Mouse (Mus musculus) lung, adult 2 months (tissue): Measurements from ENCODE around the gene Cyp2d22. TPM values are rescaled to one million over a fixed set of nuclear protein-coding genes. Genes with fewer than 3 reads are reported as not detected.

ENCODE experiments used
- DNase-seq: peaks from one replicate; pipeline ENCODE4 v3.0.0; 2022
- H3K4me1 ChIP-seq: fragments of 200-500 bp; 2 replicates; pipeline ENCODE4 v1.6.1; 2011; ENCODE audit warnings: low read length; ENCODE audit not compliant: control insufficient read depth, insufficient read depth
- H3K4me3 ChIP-seq: fragments of 200-500 bp; replicated peaks from 2 replicates; pipeline ENCODE3; 2011; ENCODE audit warnings: low read depth, mild to moderate bottlenecking, control low read depth, low read length; ENCODE audit errors: extremely low read depth
- CTCF ChIP-seq: fragments of 200-500 bp; IDR thresholded peaks from 2 replicates; pipeline ENCODE4 v1.5.1; 2011; ENCODE audit warnings: mild to moderate bottlenecking, low read length, control low read depth; ENCODE audit not compliant: insufficient read depth
- POLR2A ChIP-seq: fragments of 200-500 bp; IDR thresholded peaks from 2 replicates; pipeline ENCODE4 v1.6.1; 2011; ENCODE audit warnings: low read depth, mild to moderate bottlenecking, control low read depth, low read length, borderline replicate concordance; ENCODE audit errors: extremely low read depth
- WGBS: fragments of 180-500 bp; shearing (Covaris S2); methylation state at CpG from one replicate; pipeline ENCODE4 v1.1.7; 2018; 5-methylcytosine and 5-hydroxymethylcytosine counted together
- polyA plus RNA-seq: library from polyadenylated mRNA; depleted of rRNA; stranded (reverse); fragments of >200 nt; gene quantifications from 2 replicates; pipeline ENCODE4 v1.2.3, GENCODE M21; 2012

Cyp2d22 gene
- polyA plus RNA-seq, 1 experiment: 84.6 TPM

GRCm38 (mm10) chr15:82347852-82348251 is 32.2 kb downstream of the Cyp2d22 start:
- Histone ChIP-seq H3K4me3 (no peak overlapping the region), H3K4me1 (peaks cover 8% of the 10 kb centered on the region)
- 95% methylated on average over 12 of the region's 12 CpGs for WGBS
- DNase-seq: no peak
- TF ChIP-seq POLR2A: no peak
- TF ChIP-seq CTCF: no peak

GRCm38 (mm10) chr15:82347303-82347676 is 32.8 kb downstream of the Cyp2d22 start:
- Histone ChIP-seq H3K4me3 (no peak overlapping the region), H3K4me1 (peaks cover 8% of the 10 kb centered on the region)
- no peak for DNase-seq
- TF ChIP-seq POLR2A (no peak), CTCF (no peak)
- WGBS: 61% methylated on average over 4 of the region's 4 CpGs

GRCm38 (mm10) chr15:82346580-82347302 is 33.3 kb downstream of the Cyp2d22 start:
- DNase-seq: no peak
- Histone ChIP-seq H3K4me1 (peaks cover 8% of the 10 kb centered on the region), H3K4me3 (peak overlapping the region; percentile 60)
- 24% methylated on average over 14 of the region's 14 CpGs for WGBS
- TF ChIP-seq CTCF: no peak
- TF ChIP-seq POLR2A: no peak

- H3K4me3 ChIP-seq: peak overlapping the region; percentile 87
- DNase-seq: peak; percentile 96
- TF ChIP-seq CTCF: no peak
- peak; percentile 73; the same call in 1 of the 2 replicates for TF ChIP-seq POLR2A
- under 1% methylated on average over 51 of the region's 51 CpGs for WGBS
- peaks cover 8% of the 10 kb centered on the region for H3K4me1 ChIP-seq
Measured at GRCm38 (mm10) chr15:82345820-82346470, 34.1 kb downstream of the Cyp2d22 start.

- DNase-seq: no peak
- Histone ChIP-seq H3K4me3 (no peak overlapping the region), H3K4me1 (peaks cover 8% of the 10 kb centered on the region)
- WGBS: 85% methylated on average over 6 of the region's 6 CpGs
- TF ChIP-seq CTCF (no peak), POLR2A (no peak)
Measured at GRCm38 (mm10) chr15:82344971-82345370, 35.1 kb downstream of the Cyp2d22 start.

GRCm38 (mm10) chr15:82343368-82344287 is 36.4 kb downstream of the Cyp2d22 start:
- Histone ChIP-seq H3K4me3 (no peak overlapping the region), H3K4me1 (peaks cover 8% of the 10 kb centered on the region)
- no peak for DNase-seq
- TF ChIP-seq CTCF (no peak), POLR2A (no peak)
- WGBS: 88% methylated on average over 27 of the region's 27 CpGs

GRCm38 (mm10) chr15:82342543-82342935 is 37.5 kb downstream of the Cyp2d22 start:
- 73% methylated on average over 5 of the region's 5 CpGs for WGBS
- no peak for DNase-seq
- TF ChIP-seq POLR2A: no peak
- no peak for TF ChIP-seq CTCF
- H3K4me1 ChIP-seq: peaks cover 12% of the 10 kb centered on the region
- H3K4me3 ChIP-seq: no peak overlapping the region

- WGBS: 51% methylated on average over 15 of the region's 15 CpGs
- H3K4me3 ChIP-seq: peak overlapping the region; percentile 8
Measured at GRCm38 (mm10) chr15:82341675-82342542, 38.2 kb downstream of the Cyp2d22 start.

GRCm38 (mm10) chr15:82341036-82341501 is 39.0 kb downstream of the Cyp2d22 start:
- TF ChIP-seq CTCF (no peak), POLR2A (peak; percentile 32; the same call in 1 of the 2 replicates)
- 4% methylated on average over 40 of the region's 40 CpGs for WGBS
- peak; percentile 60 for DNase-seq
- H3K4me1 ChIP-seq: peaks cover 6% of the 10 kb centered on the region
- H3K4me3 ChIP-seq: peak overlapping the region; percentile 40

More at GRCm38 (mm10) chr15:82341675-82342542, 38.2 kb downstream of the Cyp2d22 start:
- peaks cover 9% of the 10 kb centered on the region for H3K4me1 ChIP-seq
- TF ChIP-seq POLR2A (no peak), CTCF (no peak)
- DNase-seq: no peak
